Mouse (Mus musculus) neural tube, embryonic 12.5 days (tissue): ENCODE results near the gene Sncb. TPM values are rescaled to one million over a fixed set of nuclear protein-coding genes. Genes with fewer than 3 reads are reported as not detected.

Experiments used
- ATAC-seq: fragments of 200-750 bp; cut with Nextera tagmentation; 2 replicates; pipeline ENCODE4 v1.8.0; 2017; ENCODE audit warnings: low read depth, mild to moderate bottlenecking, moderate TSS enrichment, moderate library complexity; ENCODE audit not compliant: low FRiP score
- H3K27ac ChIP-seq: fragments of 300-500 bp; sonication (generic); 2 replicates; pipeline ENCODE4 v1.5.1; 2016
- H3K27me3 ChIP-seq: fragments of 300-500 bp; sonication (generic); replicated peaks from 2 replicates; pipeline ENCODE4 v1.6.1; 2016; ENCODE audit warnings: mild to moderate bottlenecking
- H3K36me3 ChIP-seq: fragments of 300-500 bp; sonication (generic); 2 replicates; pipeline ENCODE4 v1.6.1; 2016; ENCODE audit warnings: mild to moderate bottlenecking
- H3K4me1 ChIP-seq: fragments of 300-500 bp; sonication (generic); 2 replicates; pipeline ENCODE4 v1.6.1; 2016
- H3K4me2 ChIP-seq: fragments of 300-500 bp; sonication (generic); replicated peaks from 2 replicates; pipeline ENCODE4 v1.6.1; 2016; ENCODE audit warnings: mild to moderate bottlenecking
- H3K4me3 ChIP-seq: fragments of 300-500 bp; sonication (generic); 2 replicates; pipeline ENCODE4 v1.5.1; 2016
- H3K9ac ChIP-seq: fragments of 300-500 bp; sonication (generic); 2 replicates; pipeline ENCODE4 v1.6.1; 2016; ENCODE audit warnings: mild to moderate bottlenecking
- H3K9me3 ChIP-seq: fragments of 300-500 bp; sonication (generic); 2 replicates; pipeline ENCODE4 v1.6.1; 2016; ENCODE audit warnings: mild to moderate bottlenecking
- WGBS: fragments of 180-500 bp; shearing (Covaris S2); methylation state at CpG from one replicate; pipeline ENCODE4 v1.1.7; 2016; 5-methylcytosine and 5-hydroxymethylcytosine counted together
- polyA plus RNA-seq: library from polyadenylated mRNA; unstranded; fragments of >200 nt; fragmentation: Nextera tagmentation; extraction: Ambion mirVana; gene quantifications from 2 replicates; pipeline ENCODE4 v1.2.1, GENCODE M21; 2016

The Sncb gene
- polyA plus RNA-seq, 1 experiment from 2014 or later = 4.2 TPM

DNA sequence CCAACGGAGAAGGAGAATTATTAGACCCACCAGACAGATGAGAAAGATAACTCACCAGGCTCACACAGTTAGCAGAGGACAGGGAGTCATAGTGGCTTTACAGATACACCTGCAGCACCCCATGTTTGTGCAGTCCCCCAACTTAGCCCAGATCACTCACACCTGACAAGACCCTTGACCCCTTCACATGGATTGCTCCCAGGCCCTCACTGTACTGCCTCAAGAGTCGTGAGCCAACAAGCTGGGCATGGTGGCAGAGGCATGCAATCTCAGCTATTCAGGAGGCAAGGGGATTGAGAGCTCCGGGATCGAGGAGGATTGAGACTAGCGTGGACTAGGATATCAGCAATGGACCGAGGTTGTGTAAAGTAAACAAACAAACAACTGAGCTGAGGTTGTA is 12.7 kb downstream of the Sncb start:
- no peak overlapping the region for H3K9ac ChIP-seq
- peaks cover 33% of the 10 kb centered on the region; the same call in 1 of the 2 replicates for H3K4me1 ChIP-seq
- peaks cover 39% of the 10 kb centered on the region for H3K27me3 ChIP-seq
- ATAC-seq = no peak
- no peaks in the 10 kb centered on the region for H3K36me3 ChIP-seq
- H3K4me3 ChIP-seq = no peak overlapping the region
- no peak overlapping the region for H3K27ac ChIP-seq
- WGBS = 71% methylated on average over 6 of the region's 6 CpGs
- no peaks in the 10 kb centered on the region for H3K9me3 ChIP-seq
- no peak overlapping the region for H3K4me2 ChIP-seq

DNA sequence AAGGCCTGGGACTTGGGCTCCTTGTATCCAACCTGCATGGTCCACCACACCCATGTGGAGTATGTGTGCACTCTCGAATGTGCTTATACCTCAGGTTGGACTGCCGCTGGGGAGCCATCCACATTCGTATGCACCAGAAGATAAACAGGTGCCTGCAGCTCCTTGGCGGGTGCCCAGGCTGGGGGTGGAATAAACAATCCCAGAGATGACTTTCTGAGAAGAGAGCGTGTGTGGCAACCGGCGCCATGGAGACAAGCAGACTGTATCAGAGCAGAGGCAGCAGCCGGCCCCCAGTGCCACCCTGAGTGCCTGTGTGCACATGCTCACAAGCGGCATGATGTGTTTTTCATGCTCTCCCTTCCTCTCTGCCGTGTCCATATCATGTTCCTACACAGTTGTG is 13.7 kb downstream of the Sncb start:
- Histone ChIP-seq H3K36me3 (no peaks in the 10 kb centered on the region), H3K9ac (no peak overlapping the region), H3K27ac (no peak overlapping the region), H3K27me3 (peaks cover 46% of the 10 kb centered on the region), H3K4me3 (no peak overlapping the region), H3K4me1 (peaks cover 34% of the 10 kb centered on the region), H3K9me3 (no peaks in the 10 kb centered on the region), H3K4me2 (no peak overlapping the region)
- no peak for ATAC-seq
- 71% methylated on average over 10 of the region's 10 CpGs for whole genome bisulfite sequencing

DNA sequence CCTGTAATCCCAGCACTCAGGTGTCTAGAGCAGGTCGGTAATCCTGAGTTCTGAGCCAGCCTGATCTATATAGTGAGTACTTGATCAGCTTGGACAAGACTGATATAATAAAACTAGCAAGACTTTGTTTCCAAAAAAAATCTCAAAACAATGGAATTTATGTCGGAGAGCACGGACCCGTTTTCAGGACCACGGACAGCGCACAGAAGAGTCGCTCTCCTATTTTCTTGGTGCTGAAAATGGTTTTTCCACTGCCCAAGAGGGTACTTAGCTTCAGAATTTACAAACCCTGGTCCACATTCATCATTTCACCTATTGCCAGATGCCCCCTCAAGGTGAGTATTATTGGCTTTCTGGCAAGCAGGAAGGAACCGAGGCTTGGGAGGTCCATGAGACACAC is 15.7 kb downstream of the Sncb start:
- no peak for ATAC-seq
- no peak overlapping the region for H3K4me2 ChIP-seq
- H3K27ac ChIP-seq = no peak overlapping the region
- no peaks in the 10 kb centered on the region for H3K36me3 ChIP-seq
- H3K27me3 ChIP-seq = peaks cover 44% of the 10 kb centered on the region
- peaks cover 43% of the 10 kb centered on the region for H3K4me1 ChIP-seq
- 4% methylated on average over 8 of the region's 8 CpGs for WGBS
- no peaks in the 10 kb centered on the region for H3K9me3 ChIP-seq
- no peak overlapping the region for H3K4me3 ChIP-seq
- H3K9ac ChIP-seq = no peak overlapping the region

DNA sequence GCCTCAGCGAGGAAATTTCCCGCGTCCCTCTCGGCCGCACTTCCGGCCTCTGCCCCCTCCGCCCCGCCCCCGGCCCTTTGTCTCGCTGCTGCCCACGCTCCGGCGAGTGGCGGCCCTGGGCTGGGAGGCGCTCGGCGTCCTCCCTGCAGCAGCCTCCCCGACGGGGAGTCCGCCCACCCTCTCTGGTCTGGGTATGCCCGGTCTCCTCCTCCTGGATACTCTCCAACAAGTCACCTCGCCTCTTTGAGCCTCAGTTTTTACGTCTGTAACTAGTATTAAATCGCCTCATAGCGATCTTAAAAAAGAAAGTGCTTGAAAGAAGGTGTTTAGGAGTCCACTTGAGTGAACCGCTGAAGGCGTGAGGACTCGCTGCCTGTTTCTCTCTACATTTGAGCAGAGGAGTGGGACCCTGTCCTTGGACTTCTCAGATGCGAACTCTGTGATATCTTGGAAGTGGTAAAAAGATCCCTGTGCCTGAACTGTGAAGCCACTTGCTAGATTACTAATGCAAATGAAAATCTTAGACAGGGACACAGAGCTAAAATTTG is 16.5 kb downstream of the Sncb start, which contains the start of gene Gprin1:
Gprin1 (minus strand) TSS at position 11 of the 548 bp plus-strand sequence.
- Histone ChIP-seq H3K9me3 (no peaks in the 10 kb centered on the region), H3K27me3 (peaks cover 44% of the 10 kb centered on the region), H3K27ac (peak within 1 kb of the TSS; percentile 57; the same call in 1 of the 2 replicates), H3K36me3 (no peaks in the 10 kb centered on the region), H3K4me3 (peak within 1 kb of the TSS; percentile 72), H3K9ac (peak within 1 kb of the TSS; percentile 80), H3K4me2 (peak within 1 kb of the TSS; percentile 77), H3K4me1 (peaks cover 35% of the 10 kb centered on the region)
- WGBS = 2% methylated on average over 29 of the region's 29 CpGs
- peak; percentile 81 for ATAC-seq

DNA sequence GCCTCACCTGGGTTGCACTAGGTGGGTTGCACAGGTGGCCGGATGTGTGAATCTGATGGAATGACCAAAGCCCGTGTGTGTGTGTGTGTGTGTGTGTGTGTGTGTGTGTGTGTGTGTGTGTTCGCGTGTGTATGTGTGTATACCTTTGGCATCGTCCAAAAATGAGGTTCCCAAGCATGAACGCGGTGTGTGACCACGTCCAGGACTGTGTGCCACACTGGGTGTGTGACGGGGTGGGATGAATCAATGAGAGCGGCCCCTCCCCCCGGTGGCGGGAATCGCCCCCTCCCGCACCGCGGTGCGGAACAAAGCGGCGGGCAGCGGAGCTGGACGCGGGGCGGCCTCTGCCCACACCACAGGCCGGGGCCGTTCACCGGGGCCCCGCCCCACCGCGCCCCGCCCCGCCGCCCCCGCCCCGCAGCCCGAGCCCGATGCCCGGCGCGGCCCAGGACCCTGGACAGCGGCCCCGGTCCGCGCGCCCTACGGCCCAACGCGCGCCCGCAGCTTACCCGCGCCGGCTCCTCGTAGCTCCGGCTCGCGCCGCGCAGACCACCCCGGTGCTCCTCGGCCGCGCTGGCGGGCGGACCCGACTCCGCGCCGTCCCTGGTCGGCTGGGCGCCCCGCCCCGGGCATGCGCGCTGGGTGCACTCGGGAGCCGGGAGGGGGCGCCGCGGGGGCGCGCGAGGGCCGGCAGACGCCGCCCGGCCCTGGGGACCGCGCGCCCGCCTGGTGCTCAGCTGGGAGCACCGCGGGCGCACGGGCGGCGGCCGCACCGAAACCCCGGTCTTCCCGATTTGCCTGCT is 17.1 kb downstream of the Sncb start:
- peak overlapping the region; percentile 57; the same call in 1 of the 2 replicates for H3K27ac ChIP-seq
- peak overlapping the region; percentile 77 for H3K4me2 ChIP-seq
- peaks cover 44% of the 10 kb centered on the region for H3K27me3 ChIP-seq
- peak overlapping the region; percentile 80 for H3K9ac ChIP-seq
- H3K4me1 ChIP-seq = peaks cover 31% of the 10 kb centered on the region
- peak overlapping the region; percentile 72 for H3K4me3 ChIP-seq
- H3K9me3 ChIP-seq = no peaks in the 10 kb centered on the region
- 1% methylated on average over 97 of the region's 100 CpGs for WGBS
- peak; percentile 78 for ATAC-seq
- H3K36me3 ChIP-seq = no peaks in the 10 kb centered on the region

DNA sequence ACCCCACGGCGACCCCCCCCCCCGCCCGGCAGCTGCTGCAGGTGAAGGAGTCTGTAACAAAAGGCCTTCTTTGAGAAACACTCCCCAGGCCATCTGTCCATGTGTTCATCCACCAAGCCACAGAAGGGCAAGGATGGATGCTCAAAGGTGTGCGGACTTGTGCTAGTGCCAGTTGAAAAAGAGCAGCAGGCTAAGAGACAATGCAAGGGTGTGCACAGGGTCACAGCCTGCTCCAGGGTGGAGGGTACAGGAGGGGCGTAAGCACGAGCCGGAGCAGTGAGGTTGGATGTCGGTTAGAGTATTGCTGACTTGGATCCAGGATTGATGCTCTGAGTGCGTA is 17.7 kb downstream of the Sncb start:
- Histone ChIP-seq H3K9ac (peak overlapping the region; percentile 80), H3K4me3 (peak overlapping the region; percentile 72), H3K9me3 (no peaks in the 10 kb centered on the region), H3K4me2 (peak overlapping the region; percentile 77), H3K4me1 (peaks cover 31% of the 10 kb centered on the region), H3K27ac (no peak overlapping the region), H3K36me3 (no peaks in the 10 kb centered on the region), H3K27me3 (peaks cover 41% of the 10 kb centered on the region)
- ATAC-seq = peak; percentile 58
- WGBS = 46% methylated on average over 10 of the region's 10 CpGs

DNA sequence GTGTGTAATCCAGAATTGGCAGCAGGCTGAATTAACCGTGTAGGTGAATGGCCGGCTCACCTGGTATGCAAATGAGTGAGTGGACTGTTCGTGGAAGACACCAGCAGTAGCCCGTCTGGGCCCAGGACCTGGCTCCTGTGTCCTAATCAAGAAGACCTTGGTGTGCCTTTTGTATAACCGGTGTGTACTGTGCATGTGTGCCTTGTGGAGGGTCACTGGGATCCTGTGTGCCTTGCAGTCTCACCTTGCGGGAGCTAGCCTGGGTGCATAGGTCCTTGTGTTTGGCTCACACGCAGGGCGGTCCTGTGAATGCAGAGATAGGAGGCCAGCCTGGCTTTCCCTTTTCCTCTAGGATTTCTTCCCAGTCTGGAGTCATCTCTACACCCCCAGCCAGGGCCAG is 18.2 kb downstream of the Sncb start:
- H3K9ac ChIP-seq = peak overlapping the region; percentile 80
- H3K4me3 ChIP-seq = peak overlapping the region; percentile 72
- H3K9me3 ChIP-seq = no peaks in the 10 kb centered on the region
- peaks cover 31% of the 10 kb centered on the region for H3K4me1 ChIP-seq
- peaks cover 36% of the 10 kb centered on the region for H3K27me3 ChIP-seq
- H3K36me3 ChIP-seq = no peaks in the 10 kb centered on the region
- H3K27ac ChIP-seq = no peak overlapping the region
- H3K4me2 ChIP-seq = peak overlapping the region; percentile 77
- ATAC-seq = no peak
- 87% methylated on average over 8 of the region's 8 CpGs for WGBS

DNA sequence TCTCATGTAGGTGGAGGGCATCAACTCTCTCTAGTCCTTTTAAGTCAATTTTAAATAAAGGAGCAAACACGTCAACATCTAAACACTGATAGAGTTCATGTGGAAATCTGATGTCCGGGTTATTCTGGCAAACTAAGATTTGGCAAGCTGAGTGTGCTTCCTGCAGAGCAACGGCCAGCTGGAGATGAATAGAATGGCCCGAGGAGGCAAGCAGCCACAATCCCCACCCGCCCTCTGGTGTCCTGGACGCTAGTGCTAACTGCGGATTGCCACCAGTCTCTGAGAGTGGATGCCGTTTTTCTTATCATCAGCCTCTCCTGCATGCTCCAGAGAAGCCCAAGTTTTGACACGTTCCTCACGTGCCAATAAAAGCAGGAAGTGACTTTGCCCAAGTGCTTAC is 19.5 kb downstream of the Sncb start:
- Histone ChIP-seq H3K36me3 (no peaks in the 10 kb centered on the region), H3K4me3 (no peak overlapping the region), H3K4me1 (peaks cover 31% of the 10 kb centered on the region), H3K9ac (0 out of 2 replicates have a peak overlapping the region, but pooled peaks have one; percentile 17), H3K27ac (no peak overlapping the region), H3K27me3 (peaks cover 25% of the 10 kb centered on the region), H3K9me3 (no peaks in the 10 kb centered on the region), H3K4me2 (peak overlapping the region; percentile 77)
- no peak for ATAC-seq
- 48% methylated on average over 10 of the region's 10 CpGs for WGBS

DNA sequence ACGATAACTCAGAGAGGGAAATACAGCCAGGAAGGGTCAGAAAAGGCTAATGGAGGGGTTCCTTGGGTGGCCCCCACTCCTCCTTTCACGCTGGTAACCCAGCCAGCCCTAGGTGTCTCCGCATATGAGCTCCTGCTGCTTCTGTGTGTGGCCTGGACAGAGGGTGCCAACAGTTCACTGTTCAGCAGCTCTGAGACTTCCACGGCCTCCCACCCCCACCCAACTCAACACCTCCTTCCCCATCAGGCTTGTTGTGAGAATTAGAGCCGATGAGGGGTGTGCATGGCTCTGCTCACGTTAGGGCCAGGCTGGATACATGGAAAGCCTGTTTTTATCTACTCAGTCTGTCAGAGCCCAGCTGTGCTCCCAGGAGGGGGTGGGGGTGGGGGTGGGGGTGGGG is 20.3 kb downstream of the Sncb start:
- peak overlapping the region; percentile 77; the same call in 1 of the 2 replicates for H3K4me2 ChIP-seq
- peaks cover 36% of the 10 kb centered on the region for H3K4me1 ChIP-seq
- H3K9ac ChIP-seq = 0 out of 2 replicates have a peak overlapping the region, but pooled peaks have one; percentile 8
- no peaks in the 10 kb centered on the region for H3K9me3 ChIP-seq
- no peak for ATAC-seq
- peaks cover 20% of the 10 kb centered on the region for H3K27me3 ChIP-seq
- H3K4me3 ChIP-seq = no peak overlapping the region
- 0 out of 2 replicates have a peak, but pooled peaks cover 2% of the 10 kb centered on the region for H3K36me3 ChIP-seq
- 43% methylated on average over 6 of the region's 6 CpGs for WGBS
- no peak overlapping the region for H3K27ac ChIP-seq

DNA sequence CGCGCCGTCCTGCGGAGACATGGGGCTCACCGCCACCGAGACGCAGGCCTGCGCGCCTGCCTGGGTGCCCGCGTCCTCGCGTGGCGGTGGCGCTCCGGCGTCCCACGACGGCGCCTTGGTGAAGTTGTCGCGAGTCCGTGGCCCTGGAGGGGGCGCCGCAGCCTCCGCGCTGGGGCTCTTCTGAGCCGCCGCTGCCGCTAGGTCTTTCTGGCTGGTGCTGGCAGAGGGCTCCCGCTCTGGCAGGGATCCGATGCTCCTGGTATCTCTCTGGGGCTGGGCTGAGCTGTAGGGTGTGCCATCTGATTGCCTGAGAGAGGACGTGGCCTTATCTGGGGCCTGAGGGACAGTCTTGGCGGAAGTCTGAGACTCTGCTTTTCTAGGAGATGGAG is 28.2 kb downstream of the Sncb start:
- H3K27ac ChIP-seq = no peak overlapping the region
- 0 out of 2 replicates have a peak overlapping the region, but pooled peaks have one; percentile 38 for H3K9ac ChIP-seq
- H3K4me3 ChIP-seq = peak overlapping the region; percentile 25
- no peak for ATAC-seq
- H3K4me2 ChIP-seq = peak overlapping the region; percentile 53
- WGBS = 4% methylated on average over 34 of the region's 34 CpGs
- H3K9me3 ChIP-seq = no peaks in the 10 kb centered on the region
- H3K27me3 ChIP-seq = peaks cover 45% of the 10 kb centered on the region
- H3K4me1 ChIP-seq = peaks cover 12% of the 10 kb centered on the region; the same call in 1 of the 2 replicates
- H3K36me3 ChIP-seq = peaks cover 42% of the 10 kb centered on the region

DNA sequence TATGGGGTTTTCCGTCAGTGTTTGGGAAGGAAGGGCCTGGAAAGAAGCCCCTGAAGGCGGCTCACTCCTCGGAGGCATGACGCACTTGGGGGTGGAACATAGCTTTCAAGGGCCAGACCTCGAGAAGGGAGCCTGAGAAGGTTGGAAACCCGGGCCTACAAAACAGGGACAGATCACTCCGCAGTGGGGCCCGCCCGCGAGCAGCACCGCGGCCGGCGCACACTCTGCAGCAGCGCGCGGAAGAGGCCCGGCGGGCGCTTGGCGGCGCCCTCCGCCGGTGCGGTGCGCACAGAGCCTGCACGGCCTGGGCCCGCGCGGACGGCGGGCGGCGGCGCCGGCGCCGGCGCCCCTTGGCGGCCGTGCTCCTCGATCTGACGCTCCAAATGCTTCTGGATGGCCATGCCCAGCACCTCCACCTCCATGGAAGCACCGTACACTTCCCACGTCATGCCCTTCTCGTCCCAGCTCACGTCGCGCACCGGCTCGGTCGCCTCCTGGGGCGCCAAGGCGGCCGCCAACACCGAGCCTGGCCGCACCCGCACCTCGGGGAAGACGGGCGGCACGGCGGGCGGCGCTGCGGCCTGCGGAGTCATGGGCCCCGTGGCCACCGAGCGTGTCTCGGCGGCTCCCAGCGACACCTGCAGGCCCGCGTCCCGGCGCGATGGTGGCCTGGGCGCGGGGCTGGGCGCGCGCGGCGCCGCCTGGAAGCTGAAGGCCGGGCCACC is 28.7 kb downstream of the Sncb start:
- H3K9ac ChIP-seq = peak overlapping the region; percentile 38; the same call in 1 of the 2 replicates
- H3K27me3 ChIP-seq = peaks cover 45% of the 10 kb centered on the region
- H3K4me3 ChIP-seq = peak overlapping the region; percentile 25
- ATAC-seq = peak; percentile 23; the same call in 1 of the 2 replicates
- H3K4me2 ChIP-seq = peak overlapping the region; percentile 53
- peaks cover 42% of the 10 kb centered on the region for H3K36me3 ChIP-seq
- H3K27ac ChIP-seq = no peak overlapping the region
- H3K4me1 ChIP-seq = peaks cover 12% of the 10 kb centered on the region; the same call in 1 of the 2 replicates
- no peaks in the 10 kb centered on the region for H3K9me3 ChIP-seq
- 2% methylated on average over 86 of the region's 87 CpGs for WGBS

DNA sequence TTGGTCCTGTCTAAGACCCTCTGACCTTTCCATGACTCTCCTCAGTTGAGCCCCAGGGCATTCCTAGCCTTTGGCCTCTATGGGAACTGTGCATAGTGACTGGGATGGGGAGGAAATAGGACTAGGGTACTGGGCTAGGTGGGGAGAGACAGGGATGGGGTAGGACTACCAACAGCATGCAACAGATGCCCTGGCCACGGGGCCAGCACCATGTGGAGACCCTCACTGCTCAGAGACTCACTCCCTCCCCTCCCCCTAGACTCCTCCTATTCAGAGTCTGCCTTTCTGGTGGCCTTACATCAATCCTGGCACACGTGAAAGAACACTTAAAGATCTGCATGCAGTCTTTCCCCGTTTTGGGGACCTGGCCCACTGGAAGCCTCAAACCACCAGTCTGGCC is 29.5 kb downstream of the Sncb start:
- no peak overlapping the region for H3K9ac ChIP-seq
- H3K36me3 ChIP-seq = peaks cover 42% of the 10 kb centered on the region
- ATAC-seq = no peak
- H3K27me3 ChIP-seq = peaks cover 45% of the 10 kb centered on the region
- no peak overlapping the region for H3K4me3 ChIP-seq
- H3K4me2 ChIP-seq = peak overlapping the region; percentile 53; the same call in 1 of the 2 replicates
- H3K9me3 ChIP-seq = no peaks in the 10 kb centered on the region
- H3K27ac ChIP-seq = no peak overlapping the region
- peaks cover 12% of the 10 kb centered on the region; the same call in 1 of the 2 replicates for H3K4me1 ChIP-seq
- 33% methylated on average over 3 of the region's 3 CpGs for WGBS
